Mouse (Mus musculus) urinary bladder, adult 2 months (tissue): ENCODE measurements around the gene Ceacam16. TPM values are rescaled to one million over a fixed set of nuclear protein-coding genes. Genes with fewer than 3 reads are reported as not detected.

Source experiments
- DNase-seq: peaks from one replicate; pipeline ENCODE4 v3.0.0; 2022; ENCODE audit warnings: low spot score
- polyA plus RNA-seq: library from polyadenylated mRNA; depleted of rRNA; stranded (reverse); fragments of >200 nt; gene quantifications from 2 replicates; pipeline ENCODE4 v1.2.3, GENCODE M21; 2012; rRNA removed

The Ceacam16 gene
- polyA plus RNA-seq, 1 experiment, result 0.12 TPM

DNA sequence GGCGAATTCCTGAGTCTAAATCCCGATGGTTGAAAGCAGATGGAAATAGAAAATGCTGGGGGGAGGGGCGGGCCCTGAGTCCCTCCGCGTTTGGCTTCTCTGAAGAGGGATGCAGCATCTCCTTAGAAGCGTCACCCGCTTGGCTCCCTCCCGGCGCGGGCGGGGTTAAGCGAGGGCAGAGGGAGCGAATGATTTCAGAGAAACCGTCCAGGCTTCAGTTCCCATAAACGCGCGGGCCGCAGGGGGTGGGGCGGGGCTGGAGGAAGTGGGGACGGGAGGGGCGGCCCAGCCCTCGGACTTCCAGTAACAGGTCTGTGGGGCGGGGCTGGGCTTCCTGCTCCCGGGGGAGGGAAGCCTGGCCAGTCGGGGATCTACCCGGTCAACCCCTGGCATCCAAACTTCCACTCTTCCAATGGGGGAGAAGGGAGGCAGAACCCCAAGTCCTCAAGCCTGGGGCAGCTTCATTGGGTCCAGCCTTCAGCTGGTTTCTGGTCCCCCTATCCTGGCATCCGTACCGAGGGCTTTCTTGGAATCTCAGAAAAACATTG, 44.8 kb downstream of the Ceacam16 start:
- DNase-seq, result peak; percentile 77

DNA sequence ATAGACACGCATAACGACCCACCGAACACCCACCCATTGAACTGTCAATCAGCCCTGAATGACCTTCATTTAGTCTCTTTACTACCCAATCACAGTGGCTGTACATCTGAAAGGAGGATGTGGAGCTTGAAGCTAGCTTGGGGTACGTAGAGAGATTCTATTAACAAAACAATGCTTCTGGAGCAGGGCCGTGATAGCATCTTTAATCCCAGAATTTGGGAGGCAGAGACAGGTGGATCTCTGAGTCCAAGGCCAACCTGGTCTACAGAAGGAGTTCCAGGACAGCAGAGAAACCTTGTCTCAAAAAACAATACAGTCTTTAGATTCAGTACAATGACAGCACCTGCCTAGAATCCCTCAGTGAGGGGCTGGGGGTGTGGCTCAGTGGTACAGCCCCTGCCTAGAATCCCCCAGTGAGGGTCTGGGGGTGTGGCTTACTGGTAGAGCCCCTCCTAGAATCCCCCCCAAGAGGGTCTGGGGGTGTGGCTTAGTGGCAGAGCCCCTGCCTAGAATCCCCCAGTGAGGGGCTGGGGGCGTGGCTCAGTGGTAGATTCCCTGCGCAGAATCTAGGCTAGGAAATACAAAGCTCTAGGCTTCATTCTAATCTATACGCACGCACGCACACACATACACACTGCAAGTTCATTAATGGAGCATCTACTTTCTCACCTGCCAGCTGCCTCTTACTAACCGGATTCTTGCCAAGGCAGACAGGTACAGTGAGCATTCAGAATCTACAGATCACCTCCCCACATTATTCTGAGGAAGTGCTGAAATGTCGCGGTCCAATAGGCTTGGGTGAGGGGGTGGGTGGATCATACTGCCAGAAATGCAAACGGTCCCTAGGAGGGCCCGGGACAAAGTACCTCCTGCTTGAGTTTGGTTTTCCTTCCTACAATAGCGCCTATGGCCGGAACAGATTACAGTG, 45.5 kb downstream of the Ceacam16 start:
- DNase-seq, result no peak

DNA sequence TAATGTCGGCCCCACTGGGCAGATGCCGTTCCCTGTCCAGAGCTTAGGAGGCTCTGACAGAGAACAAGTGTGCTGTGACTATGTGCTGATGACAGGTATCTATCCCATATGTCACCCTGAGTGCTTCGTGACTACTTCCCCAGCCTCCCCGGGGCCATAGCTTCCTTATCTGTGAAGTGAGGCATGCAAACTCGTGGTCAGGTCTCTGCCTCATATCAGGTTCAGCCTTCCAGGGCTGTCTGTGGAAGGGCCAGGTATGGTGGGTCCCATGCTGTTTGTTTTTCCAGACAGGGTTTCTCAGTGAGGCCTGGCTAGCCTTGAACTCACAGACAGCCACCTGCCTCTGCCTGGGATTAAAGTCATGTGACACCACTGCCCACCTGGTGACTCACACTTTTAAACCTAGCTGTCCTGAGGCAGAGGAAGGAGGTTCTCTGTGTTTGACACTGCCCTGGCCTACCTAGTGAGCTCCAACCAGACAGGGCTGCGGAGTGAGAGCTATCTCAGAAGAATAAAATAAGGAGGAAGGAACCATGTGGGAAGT, 47.4 kb downstream of the Ceacam16 start:
- no peak for DNase-seq

DNA sequence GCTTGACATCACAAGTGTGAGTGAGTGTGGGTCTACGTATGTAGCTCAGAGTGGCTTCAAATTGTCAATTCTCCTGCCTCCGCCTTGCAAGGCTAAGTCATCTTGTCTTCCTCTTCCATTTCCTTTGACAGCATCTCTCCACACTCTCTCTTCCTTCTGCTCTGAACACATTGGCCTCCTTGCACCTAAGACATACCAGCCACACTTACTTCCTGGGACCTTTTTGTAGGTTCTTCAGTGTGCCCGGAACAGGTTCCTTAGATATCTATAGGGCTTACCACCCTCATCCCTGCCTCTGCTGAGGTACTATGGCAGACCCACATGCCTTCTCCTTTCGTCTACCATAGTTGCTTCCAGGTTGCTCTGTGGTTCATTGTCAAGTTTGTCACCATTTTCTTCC, 47.9 kb downstream of the Ceacam16 start:
- no peak for DNase-seq

DNA sequence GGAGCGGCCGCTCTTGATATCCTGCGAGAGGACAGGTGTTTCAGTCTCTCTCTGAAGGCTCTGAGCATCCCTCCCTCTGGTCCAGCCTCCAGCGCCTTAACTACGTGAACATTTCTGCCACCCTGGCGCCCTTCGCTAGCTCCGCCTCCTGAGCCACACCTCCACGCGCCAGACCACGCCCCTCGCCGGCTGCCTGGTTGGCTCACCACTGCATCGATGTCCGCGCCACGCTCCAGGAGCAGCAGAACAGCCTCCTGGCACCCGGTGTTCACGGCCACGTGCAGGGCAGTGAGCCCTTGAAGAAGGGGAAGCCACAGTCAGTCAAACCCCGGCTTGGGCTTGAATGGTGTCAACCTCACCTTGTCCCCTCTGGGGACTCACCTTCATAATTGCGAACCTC, 50.0 kb downstream of the Ceacam16 start:
- no peak for DNase-seq

DNA sequence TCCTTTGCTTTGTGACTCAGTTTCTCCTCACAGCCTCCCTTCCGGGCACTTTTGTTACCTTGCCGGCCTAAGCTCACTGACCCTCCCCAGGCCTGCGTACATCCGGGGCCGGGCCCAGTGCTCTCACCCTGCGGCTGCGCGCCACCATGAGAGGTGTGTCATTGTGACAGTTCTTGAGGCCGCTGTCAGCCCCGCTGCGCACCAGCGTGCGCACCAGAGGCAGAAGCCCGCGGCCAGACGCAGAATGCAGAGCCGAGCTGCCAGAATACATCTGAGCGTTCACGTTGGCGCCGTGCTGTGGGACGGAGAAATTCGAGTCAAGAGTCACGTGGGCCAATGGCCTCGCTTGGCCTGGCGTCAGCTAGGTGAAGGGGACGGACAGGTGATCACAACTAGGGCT, 51.7 kb downstream of the Ceacam16 start:
- no peak for DNase-seq

DNA sequence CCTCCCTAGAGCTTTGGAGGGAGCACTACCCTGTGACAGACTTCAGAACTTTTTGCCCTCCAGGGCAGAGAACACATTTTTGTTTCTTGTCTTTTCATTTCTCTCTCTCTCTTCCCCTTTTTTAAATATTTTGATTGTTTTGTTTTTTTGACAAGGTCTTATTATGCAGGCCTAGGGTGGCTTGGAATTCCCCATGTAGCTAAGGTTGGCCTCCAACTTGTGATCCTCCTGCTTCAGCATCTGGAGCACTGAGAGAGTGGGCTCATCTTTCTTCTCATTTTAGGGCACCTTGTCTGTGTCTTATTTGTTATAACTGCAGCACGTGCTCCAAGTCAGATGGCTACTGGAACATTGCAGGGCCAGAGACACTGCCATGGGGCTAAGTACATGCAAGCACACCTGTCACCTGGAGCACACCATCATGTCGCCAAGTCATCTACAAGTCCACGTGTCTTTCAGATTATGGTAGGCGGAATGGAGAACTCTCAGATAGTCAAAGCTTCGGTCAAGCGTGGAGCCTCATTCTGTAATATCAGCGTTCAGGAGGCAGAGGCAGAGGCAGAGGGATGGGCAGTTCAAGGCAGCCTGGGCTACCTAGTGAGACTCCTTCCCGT, 54.6 kb downstream of the Ceacam16 start:
- no peak for DNase-seq

DNA sequence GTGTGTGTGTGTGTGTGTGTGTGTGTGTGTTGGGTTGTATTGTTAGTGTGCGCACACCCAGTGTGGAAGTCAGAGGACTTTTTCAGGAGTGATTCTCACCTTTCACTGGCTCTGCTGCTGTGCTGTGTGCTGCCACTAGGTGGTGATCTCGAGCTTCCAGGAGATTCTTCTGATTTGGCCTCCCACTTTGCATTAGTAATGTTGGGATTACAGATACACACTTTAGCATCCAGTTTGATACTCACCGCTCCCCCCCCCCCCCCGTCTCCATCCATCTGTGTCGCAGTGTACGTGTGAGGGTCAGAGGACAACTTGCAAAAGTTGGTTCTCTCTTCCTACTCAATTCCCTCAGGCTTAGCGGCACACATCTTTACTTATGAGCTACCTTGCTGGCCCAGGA, 58.1 kb downstream of the Ceacam16 start:
- DNase-seq, result peak; percentile 64

Other genes with a start within 250 kb of the Ceacam16 start
- gene Relb, start 231.9 kb downstream of the Ceacam16 start, polyA plus RNA-seq, result 22.5 and 23.5 TPM in 2 replicates
- 54.8 and 64.2 TPM in 2 replicates for gene Clptm1, start 196.3 kb downstream of the Ceacam16 start, polyA plus RNA-seq
- 0.86 and 1.1 TPM in 2 replicates for gene Apoc2, start 183.4 kb downstream of the Ceacam16 start, polyA plus RNA-seq
- gene Gm44805, start 179.9 kb downstream of the Ceacam16 start, polyA plus RNA-seq, result not detected in 2 replicates
- 0.19 and 0.28 TPM in 2 replicates for gene Apoc4, start 179.8 kb downstream of the Ceacam16 start, polyA plus RNA-seq
- gene Apoc1, start 168.6 kb downstream of the Ceacam16 start, polyA plus RNA-seq, result 54.0 and 72.3 TPM in 2 replicates
- gene Apoe, start 162.1 kb downstream of the Ceacam16 start, polyA plus RNA-seq, result 1,139 and 1,516 TPM in 2 replicates
- gene Tomm40, start 145.9 kb downstream of the Ceacam16 start, polyA plus RNA-seq, result 50.6 and 62.6 TPM in 2 replicates
- gene Nectin2, start 110.8 kb downstream of the Ceacam16 start, polyA plus RNA-seq, result 37.9 and 38.6 TPM in 2 replicates
- 171 and 177 TPM in 2 replicates for gene Bcam, start 90.3 kb downstream of the Ceacam16 start, polyA plus RNA-seq
- 25.6 and 37.5 TPM in 2 replicates for gene Cblc, start 64.5 kb downstream of the Ceacam16 start, polyA plus RNA-seq
- 10.8 and 10.9 TPM in 2 replicates for gene Bcl3, start 38.5 kb downstream of the Ceacam16 start, polyA plus RNA-seq
- 0.08 and 0.15 TPM in 2 replicates for gene Gm19345, start 9.3 kb downstream of the Ceacam16 start, polyA plus RNA-seq
- gene Ceacam19, start 26.7 kb upstream of the Ceacam16 start, polyA plus RNA-seq, result 0.72 and 0.81 TPM in 2 replicates
- gene Pvr, start 59.9 kb upstream of the Ceacam16 start, polyA plus RNA-seq, result 15.2 and 16.8 TPM in 2 replicates
- 0.10 and 0.19 TPM in 2 replicates for gene Igsf23, start 89.5 kb upstream of the Ceacam16 start, polyA plus RNA-seq
- not detected in 2 replicates for gene Ceacam20, start 104.1 kb upstream of the Ceacam16 start, polyA plus RNA-seq
- not detected in 2 replicates for gene Nlrp9b, start 130.2 kb upstream of the Ceacam16 start, polyA plus RNA-seq
- not detected in 2 replicates for gene Vmn1r91, start 238.4 kb upstream of the Ceacam16 start, polyA plus RNA-seq